Mouse (Mus musculus) embryonic fibroblast, embryonic 13.5 days (primary cell): ENCODE results near the gene Tcte3.
"Not testable (repeated sequence)": the region's sequence is repeated elsewhere in the genome, so short reads cannot be mapped to it uniquely, and the experiment has no call there.

Source experiments
- CTCF ChIP-seq: IDR thresholded peaks from 2 replicates; pipeline ENCODE4 v1.5.1; 2011; ENCODE audit warnings: mild to moderate bottlenecking, control low read depth, low read length, moderate library complexity, borderline replicate concordance; ENCODE audit not compliant: insufficient read depth
- POLR2A ChIP-seq: IDR thresholded peaks from 2 replicates; pipeline ENCODE4 v1.6.1; 2011; ENCODE audit warnings: low read depth, mild to moderate bottlenecking, control low read depth, low read length, moderate library complexity

DNA sequence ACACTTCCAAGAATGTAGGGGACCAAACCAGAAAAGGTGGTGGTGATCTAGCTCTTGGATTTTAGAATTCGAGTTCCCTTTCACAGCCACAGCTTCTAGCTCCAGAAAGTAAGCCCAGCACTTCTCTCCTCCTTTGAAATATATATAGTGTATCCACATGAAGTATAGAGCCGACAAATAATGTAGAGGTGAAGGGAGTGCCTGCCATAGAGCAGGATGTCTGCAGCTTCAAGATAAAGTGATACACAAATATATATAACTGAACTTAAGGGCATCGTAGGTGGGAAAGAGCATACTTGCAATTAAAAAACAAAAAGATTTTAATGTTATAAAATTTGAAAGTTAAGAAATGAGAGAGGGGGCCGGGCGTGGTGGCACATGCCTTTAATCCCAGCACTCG is 15.8 kb downstream of the Tcte3 start:
- not testable (repeated sequence) for TF ChIP-seq POLR2A, CTCF
